Mouse (Mus musculus) left cerebral cortex, postnatal 25 days (tissue): ENCODE data around the gene Laptm5. TPM values are rescaled to one million over a fixed set of nuclear protein-coding genes. Genes with fewer than 3 reads are reported as not detected.
A peak's percentile ranks its signal among the peaks of the same experiment; 100 is the strongest.

Experiments
- DNase-seq, 2 experiments: peaks; one replicate each; pipeline ENCODE4 v3.0.0; 2022; ENCODE audit warnings: low spot score in 2 of 2, mixed read lengths in 1 of 2
- intact Hi-C: fragments of 180-260 bp; cut with DNase I; formaldehyde crosslinking; loops from one replicate; pipeline ENCODE4 v1.15.1; 2025
- total RNA-seq, 2 experiments: library from RNA; stranded (reverse); gene quantifications; 2 replicates each; pipeline ENCODE4 v1.2.3; 2021

Laptm5 gene
- total RNA-seq, 2 experiments from 2014 or later = 29.6 to 36.5 TPM

GRCm38 (mm10) chr4:130895701-130896100 is 17.2 kb upstream of the Laptm5 start:
- intact Hi-C loops = loop anchor here (1.0 kb wide), 1 partner anchor 52 kb away; no protein-coding TSS in a partner anchor
- DNase-seq = no peak

- intact Hi-C loops = loop anchor here (1.0 kb wide), 1 partner anchor 51 kb away; no protein-coding TSS in a partner anchor
- DNase-seq = peak in 1 of 2 experiments; percentile 49
Observed at GRCm38 (mm10) chr4:130896372-130896771, 16.6 kb upstream of the Laptm5 start.

GRCm38 (mm10) chr4:130899383-130899781 is 13.5 kb upstream of the Laptm5 start:
- DNase-seq = no peak
- intact Hi-C loops = no loop called here

- intact Hi-C loops = no loop called here
- no peak for DNase-seq
Observed at GRCm38 (mm10) chr4:130899782-130900427, 13.0 kb upstream of the Laptm5 start.

- intact Hi-C loops = no loop called here
- no peak for DNase-seq
Observed at GRCm38 (mm10) chr4:130900746-130901145, 12.2 kb upstream of the Laptm5 start.

GRCm38 (mm10) chr4:130902289-130902781 is 10.6 kb upstream of the Laptm5 start:
- no peak for DNase-seq
- intact Hi-C loops = no loop called here

GRCm38 (mm10) chr4:130905025-130905424 is 7.9 kb upstream of the Laptm5 start:
- no peak for DNase-seq
- intact Hi-C loops = no loop called here

- intact Hi-C loops = no loop called here
- no peak for DNase-seq
Observed at GRCm38 (mm10) chr4:130905882-130906281, 7.0 kb upstream of the Laptm5 start.

GRCm38 (mm10) chr4:130906296-130906695 is 6.6 kb upstream of the Laptm5 start:
- DNase-seq = peak in 1 of 2 experiments; percentile 18
- intact Hi-C loops = no loop called here

GRCm38 (mm10) chr4:130907200-130908069 is 5.5 kb upstream of the Laptm5 start:
- DNase-seq = no peak
- intact Hi-C loops = no loop called here

- no peak for DNase-seq
- intact Hi-C loops = no loop called here
Observed at GRCm38 (mm10) chr4:130908133-130908532, 4.8 kb upstream of the Laptm5 start.

GRCm38 (mm10) chr4:130909167-130909874 is 3.6 kb upstream of the Laptm5 start:
- intact Hi-C loops = no loop called here
- DNase-seq = peak; percentile 57 to 90

GRCm38 (mm10) chr4:130910666-130911065 is 2.3 kb upstream of the Laptm5 start:
- intact Hi-C loops = no loop called here
- no peak for DNase-seq

GRCm38 (mm10) chr4:130912626-130913025 is 299 bp upstream of the Laptm5 start:
- intact Hi-C loops = no loop called here
- DNase-seq = no peak

- intact Hi-C loops = no loop called here
Observed at GRCm38 (mm10) chr4:130913511-130913910, 586 bp downstream of the Laptm5 start.

GRCm38 (mm10) chr4:130914011-130914410 is 1.1 kb downstream of the Laptm5 start:
- intact Hi-C loops = no loop called here
- peak in 1 of 2 experiments; percentile 49 for DNase-seq

More at GRCm38 (mm10) chr4:130913511-130913910, 586 bp downstream of the Laptm5 start:
- DNase-seq = no peak

GRCm38 (mm10) chr4:130914527-130914926 is 1.6 kb downstream of the Laptm5 start:
- intact Hi-C loops = no loop called here
- DNase-seq = no peak

GRCm38 (mm10) chr4:130915006-130915667 is 2.2 kb downstream of the Laptm5 start:
- DNase-seq = no peak
- intact Hi-C loops = no loop called here

GRCm38 (mm10) chr4:130915668-130916035 is 2.7 kb downstream of the Laptm5 start:
- intact Hi-C loops = no loop called here
- no peak for DNase-seq
